In genomic region chr5:11138031-11138430, GRCm38 (mm10) we compare ENCODE assay signal across 18 mouse cellular contexts. TPM values are rescaled to one million over a fixed set of nuclear protein-coding genes. Genes with fewer than 3 reads are reported as not detected.
DNase-seq lines count a peak whose midpoint lies in the region.
"Had no signal": no experiment of that assay in that cellular context is flagged by ENCODE, and none has a peak within 500 bp of the region (broad histone marks: within the 10 kb centered on the region; RNA-seq: fewer than 3 reads in every experiment).

No protein-coding gene starts in this region.

- DNase-seq in adrenal gland, adult 8-10 months, result peak; percentile 0
- DNase-seq in cerebellum, adult 18-20 months, result peak; percentile 0 to 3
- DNase-seq in cerebellum, postnatal 4 days (ENCODE audit: low spot score in 2 of 2), result peak; percentile 8 to 21
- DNase-seq in heart, postnatal 4 days, result peak; percentile 3
- peak; percentile 0 to 1 for DNase-seq in kidney, postnatal 4 days
- DNase-seq in ovary, postnatal 36 days (ENCODE audit: low spot score), result peak; percentile 2
- DNase-seq in spleen, postnatal 4 days (ENCODE audit: low spot score in 2 of 2), result peak; percentile 11 to 59
- DNase-seq in thymus, postnatal 4 days, result peak; percentile 6

RNA-seq across cellular contexts. Expression of gene Gm8879, which starts 10.6 kb away (rescaled TPM):
- not detected for total RNA-seq in adrenal gland, adult 8-10 months (2022)
- not detected for total RNA-seq in heart, postnatal 4 days (2021)
- total RNA-seq: adrenal gland, adult 18-20 months; common myeloid progenitor, adult 5-6 weeks; gastrocnemius, adult 18-20 months; heart, postnatal 14 days; layer of hippocampus, adult 2 months; layer of hippocampus, postnatal 14 days; left cerebral cortex, adult 2 months; left cerebral cortex, postnatal 25 days; megakaryocyte, adult 5-6 weeks; midbrain, postnatal 0 days had no signal

RNA-seq across cellular contexts. Expression of gene Gm5861, which starts 44.8 kb away (rescaled TPM):
- total RNA-seq in adrenal gland, adult 8-10 months (2022), result not detected
- total RNA-seq in heart, postnatal 4 days (2021), result not detected
- total RNA-seq: adrenal gland, adult 18-20 months; common myeloid progenitor, adult 5-6 weeks; gastrocnemius, adult 18-20 months; heart, postnatal 14 days; layer of hippocampus, adult 2 months; layer of hippocampus, postnatal 14 days; left cerebral cortex, adult 2 months; left cerebral cortex, postnatal 25 days; megakaryocyte, adult 5-6 weeks; midbrain, postnatal 0 days had no signal

Comparison
In these comparisons a context has a peak if more than half of its experiments do, and no peak if none do; other contexts are left out.
1. Peak in every context shown above with its lines: DNase-seq.